Mouse (Mus musculus) WW6 (cell line): ENCODE data around the gene Fam210b.

ENCODE experiments used
- DNase-seq: peaks from one replicate; pipeline ENCODE4 v3.0.0-alpha.2; 2013; ENCODE audit warnings: low read depth, low spot score

Fam210b gene

DNA sequence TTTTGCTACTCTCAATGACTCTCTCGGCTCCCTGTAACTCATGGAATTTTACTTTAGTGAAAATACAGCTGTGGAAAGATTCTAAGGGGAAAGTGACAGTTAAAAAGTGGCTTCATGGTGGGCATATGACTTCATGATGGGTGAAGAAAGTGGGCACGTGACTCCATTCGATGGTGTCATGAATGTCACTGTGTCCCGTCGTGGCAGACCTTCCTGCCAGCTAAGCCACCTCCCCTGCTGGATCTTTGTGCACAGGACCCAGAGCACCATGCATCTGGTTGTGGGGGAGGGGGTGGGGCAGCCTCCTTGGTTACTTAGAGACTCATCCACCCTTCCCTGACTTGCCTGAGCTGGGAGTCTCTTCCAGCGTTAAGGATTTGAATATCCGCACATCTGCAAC, 58.9 kb downstream of the Fam210b start:
- DNase-seq = no peak

DNA sequence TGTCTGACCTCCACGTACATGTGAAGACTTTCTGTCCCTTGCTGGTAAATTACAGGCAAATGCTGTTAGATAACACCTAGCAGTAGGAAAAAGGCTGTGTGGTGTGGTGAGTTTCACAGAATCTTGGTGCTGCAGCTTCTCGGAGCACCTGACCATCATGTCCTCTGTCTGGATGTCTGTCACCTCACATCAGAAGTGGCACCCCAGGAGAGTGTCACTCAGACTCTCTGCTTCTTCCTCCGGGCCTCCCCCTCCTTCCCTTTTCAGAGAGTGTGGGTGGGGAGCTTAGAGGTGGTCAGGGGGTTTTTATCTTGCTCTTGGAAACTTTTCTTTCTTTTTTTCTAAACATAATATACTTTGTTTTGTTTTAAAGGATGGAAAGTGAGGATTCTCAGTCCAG, 59.6 kb downstream of the Fam210b start:
- DNase-seq = no peak
